Mouse (Mus musculus): ENCODE data around the gene Ckap2. TPM values are rescaled to one million over a fixed set of nuclear protein-coding genes. Genes with fewer than 3 reads are reported as not detected.

Ckap2 gene
- polyA plus RNA-seq, 1 experiment from 2014 or later = 36.5 TPM

DNA sequence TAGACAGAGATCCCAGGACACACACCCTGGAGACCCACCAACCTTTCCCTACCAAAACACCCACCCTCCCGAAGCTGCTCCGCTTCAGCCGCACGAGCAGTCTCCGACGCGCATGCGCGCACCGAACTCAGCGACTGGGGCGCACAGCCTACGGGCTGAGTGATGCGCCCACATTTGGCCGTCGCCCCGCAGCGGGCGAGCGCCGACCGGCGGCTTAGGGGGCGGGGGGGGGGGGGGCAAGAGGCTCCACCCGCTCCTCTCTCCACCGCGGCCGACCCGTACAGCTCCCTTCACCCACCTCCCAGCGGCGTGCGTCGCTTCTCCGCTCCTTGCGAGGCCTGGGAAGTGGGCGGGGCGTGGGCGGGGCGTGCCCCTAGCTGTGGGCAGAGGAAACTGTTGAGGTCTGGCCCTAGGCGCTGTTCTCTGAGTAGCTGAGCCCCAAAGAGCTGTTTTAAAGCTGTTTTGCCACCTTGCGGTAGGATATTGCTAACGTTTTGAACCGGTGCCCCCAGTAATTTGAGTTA is 19.5 kb downstream of the Ckap2 start, which contains the start of gene Nek3:
Nek3 (minus strand) TSS at position 356 of the 524 bp plus-strand sequence.
- Histone ChIP-seq H3K27ac (replicated peaks in 1 of 2; ENCODE audit: control insufficient read depth in 1 of 2, insufficient read depth in 1 of 2, low read depth in 2 of 2, low read length in 2 of 2) (peak within 1 kb of the TSS in 1 of 2 experiments; percentile 58; a peak in 2 of 4 replicates), H3K27me3 (ENCODE audit: control insufficient read depth, insufficient read depth, low read length) (no peaks in the 10 kb centered on the region), H3K4me2 (ENCODE audit: low read length) (peak within 1 kb of the TSS; percentile 73), H3K9ac (ENCODE audit: low read length) (peak within 1 kb of the TSS; percentile 74), H3K4me1 (ENCODE audit: control insufficient read depth in 2 of 2, insufficient read depth in 2 of 2, low read length in 2 of 2) (peaks cover 0 to 9% of the 10 kb centered on the region in 2 experiments; a peak in 2 of 4 replicates), H3K9me3 (ENCODE audit: control insufficient read depth, low read length) (no peaks in the 10 kb centered on the region), H3K36me3 (ENCODE audit: control insufficient read depth, insufficient read depth, low read length) (peaks cover 45% of the 10 kb centered on the region), H3K4me3 (ENCODE audit: control insufficient read depth in 1 of 2, insufficient read depth in 1 of 2, low read depth in 1 of 2, low read length in 2 of 2) (peak within 1 kb of the TSS; percentile 51 to 58)
- peak; percentile 98 for ATAC-seq (ENCODE audit: insufficient number of reproducible peaks, insufficient read depth, low FRiP score, low read depth)
- WGBS = under 1% methylated on average over 43 of the region's 43 CpGs

DNA sequence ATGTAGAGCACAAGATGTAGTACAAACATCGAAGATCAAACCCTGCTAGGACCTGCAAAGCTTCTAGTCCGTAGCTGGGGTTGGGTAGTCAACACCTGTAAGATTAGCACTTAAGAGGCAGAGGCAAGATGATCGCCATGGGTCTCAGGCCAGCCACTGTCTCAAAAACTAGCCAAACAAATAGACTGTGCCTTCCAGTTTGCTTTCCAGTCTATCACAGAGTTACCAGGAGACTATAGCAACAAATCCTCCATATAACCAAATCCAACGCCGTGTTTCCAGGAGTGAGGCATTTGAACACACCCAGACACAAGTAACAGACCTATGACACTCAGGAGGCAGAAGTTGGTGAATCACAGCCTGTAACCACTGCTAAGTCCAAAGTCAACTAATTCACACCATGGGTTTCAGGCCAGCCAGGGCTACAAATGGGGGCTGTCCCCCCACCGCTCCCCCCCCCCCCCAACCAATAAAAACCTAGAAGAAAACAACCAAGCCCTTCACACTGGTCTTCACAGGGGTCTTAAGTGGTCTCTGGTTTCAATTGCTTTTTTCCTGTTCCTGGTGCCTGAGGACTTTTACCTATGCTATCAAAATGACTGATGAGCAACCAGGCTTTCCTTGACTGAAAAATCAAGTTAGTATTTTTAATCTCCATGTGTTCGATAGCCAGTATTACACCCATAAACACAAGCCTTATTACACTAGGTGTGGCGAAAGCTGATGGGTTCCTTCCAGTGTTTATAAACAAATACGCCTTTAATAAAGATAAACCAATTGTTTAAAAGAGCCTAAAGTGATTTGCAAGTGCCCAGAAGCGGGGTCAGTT is 20.2 kb downstream of the Ckap2 start:
- Histone ChIP-seq H3K27ac (replicated peaks in 1 of 2; ENCODE audit: control insufficient read depth in 1 of 2, insufficient read depth in 1 of 2, low read depth in 2 of 2, low read length in 2 of 2) (peak overlapping the region in 1 of 2 experiments; percentile 58; a peak in 2 of 4 replicates), H3K9me3 (ENCODE audit: control insufficient read depth, low read length) (no peaks in the 10 kb centered on the region), H3K4me2 (ENCODE audit: low read length) (peak overlapping the region; percentile 73), H3K27me3 (ENCODE audit: control insufficient read depth, insufficient read depth, low read length) (no peaks in the 10 kb centered on the region), H3K36me3 (ENCODE audit: control insufficient read depth, insufficient read depth, low read length) (peaks cover 39% of the 10 kb centered on the region), H3K4me1 (ENCODE audit: control insufficient read depth in 2 of 2, insufficient read depth in 2 of 2, low read length in 2 of 2) (peaks cover 0 to 9% of the 10 kb centered on the region in 2 experiments; a peak in 2 of 4 replicates), H3K9ac (ENCODE audit: low read length) (peak overlapping the region; percentile 74), H3K4me3 (ENCODE audit: control insufficient read depth in 1 of 2, insufficient read depth in 1 of 2, low read depth in 1 of 2, low read length in 2 of 2) (peak overlapping the region; percentile 51 to 58)
- 53% methylated on average over 10 of the region's 10 CpGs for WGBS
- no peak for ATAC-seq (ENCODE audit: insufficient number of reproducible peaks, insufficient read depth, low FRiP score, low read depth)

DNA sequence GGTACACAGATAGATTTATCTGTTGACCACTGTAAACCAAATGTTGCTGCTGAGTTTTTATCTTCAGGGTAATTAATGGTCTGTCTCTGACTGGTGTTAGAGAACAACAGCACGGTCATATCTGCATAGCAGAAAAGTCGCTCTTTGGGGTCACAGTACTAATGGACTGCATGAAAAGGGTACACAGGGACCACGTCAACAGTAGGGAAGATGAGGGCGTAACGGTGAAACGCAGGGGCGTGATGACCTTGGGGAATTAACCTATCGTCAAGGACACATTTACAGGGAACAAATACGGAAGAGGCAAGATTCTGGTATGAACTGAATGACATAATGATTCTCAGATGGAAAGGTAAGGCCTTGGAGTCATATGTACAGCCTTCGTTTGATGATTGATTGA is 21.2 kb downstream of the Ckap2 start:
- 81% methylated on average over 10 of the region's 10 CpGs for WGBS
- Histone ChIP-seq H3K4me2 (ENCODE audit: low read length) (no peak overlapping the region), H3K4me1 (ENCODE audit: control insufficient read depth in 2 of 2, insufficient read depth in 2 of 2, low read length in 2 of 2) (peaks cover 0 to 9% of the 10 kb centered on the region in 2 experiments; a peak in 2 of 4 replicates), H3K27ac (replicated peaks in 1 of 2; ENCODE audit: control insufficient read depth in 1 of 2, insufficient read depth in 1 of 2, low read depth in 2 of 2, low read length in 2 of 2) (no peak overlapping the region), H3K27me3 (ENCODE audit: control insufficient read depth, insufficient read depth, low read length) (no peaks in the 10 kb centered on the region), H3K9ac (ENCODE audit: low read length) (no peak overlapping the region), H3K4me3 (ENCODE audit: control insufficient read depth in 1 of 2, insufficient read depth in 1 of 2, low read depth in 1 of 2, low read length in 2 of 2) (no peak overlapping the region), H3K9me3 (ENCODE audit: control insufficient read depth, low read length) (no peaks in the 10 kb centered on the region), H3K36me3 (ENCODE audit: control insufficient read depth, insufficient read depth, low read length) (peaks cover 39% of the 10 kb centered on the region)
- ATAC-seq (ENCODE audit: insufficient number of reproducible peaks, insufficient read depth, low FRiP score, low read depth) = no peak

DNA sequence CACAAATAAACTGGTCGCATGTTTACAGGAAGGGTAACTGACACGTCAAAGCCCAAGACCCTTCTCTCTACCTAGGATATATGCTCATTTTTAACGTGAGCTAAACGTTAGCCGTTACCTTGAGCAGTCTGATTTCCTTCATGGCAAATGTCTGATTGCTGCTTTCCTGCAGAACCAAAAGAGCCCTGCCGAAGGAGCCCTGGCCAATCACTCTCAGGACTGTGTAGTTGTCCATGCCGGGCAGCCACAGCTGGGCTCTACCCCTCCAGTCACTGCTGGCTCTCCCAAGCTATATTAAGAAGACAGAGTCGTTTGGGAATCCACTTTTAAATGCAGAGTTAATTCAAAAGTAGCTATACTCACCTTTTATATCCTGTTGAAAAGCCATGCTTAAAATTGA is 23.4 kb downstream of the Ckap2 start:
- Histone ChIP-seq H3K4me2 (ENCODE audit: low read length) (no peak overlapping the region), H3K9ac (ENCODE audit: low read length) (no peak overlapping the region), H3K4me1 (ENCODE audit: control insufficient read depth in 2 of 2, insufficient read depth in 2 of 2, low read length in 2 of 2) (peaks cover 0 to 9% of the 10 kb centered on the region in 2 experiments; a peak in 2 of 4 replicates), H3K27me3 (ENCODE audit: control insufficient read depth, insufficient read depth, low read length) (no peaks in the 10 kb centered on the region), H3K4me3 (ENCODE audit: control insufficient read depth in 1 of 2, insufficient read depth in 1 of 2, low read depth in 1 of 2, low read length in 2 of 2) (no peak overlapping the region), H3K27ac (replicated peaks in 1 of 2; ENCODE audit: control insufficient read depth in 1 of 2, insufficient read depth in 1 of 2, low read depth in 2 of 2, low read length in 2 of 2) (no peak overlapping the region), H3K36me3 (ENCODE audit: control insufficient read depth, insufficient read depth, low read length) (peaks cover 26% of the 10 kb centered on the region), H3K9me3 (ENCODE audit: control insufficient read depth, low read length) (no peaks in the 10 kb centered on the region)
- 80% methylated on average over 8 of the region's 8 CpGs for whole genome bisulfite sequencing
- no peak for ATAC-seq (ENCODE audit: insufficient number of reproducible peaks, insufficient read depth, low FRiP score, low read depth)

DNA sequence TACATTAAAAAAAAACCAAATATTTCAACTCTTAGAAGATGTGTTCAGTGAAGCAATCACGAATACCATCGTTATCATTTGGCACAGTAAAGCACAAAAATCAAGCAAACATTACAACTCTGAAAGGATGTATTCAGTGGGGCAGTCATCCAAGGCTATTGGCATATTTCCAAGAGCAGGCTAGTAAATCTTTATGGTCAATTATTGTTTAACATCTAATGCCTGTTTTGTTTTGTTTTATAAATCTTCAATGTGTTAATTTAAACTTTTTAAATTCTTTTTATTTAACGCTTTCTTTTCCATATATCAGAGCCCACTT is 35.3 kb downstream of the Ckap2 start:
- H3K4me2 ChIP-seq (ENCODE audit: low read length) = no peak overlapping the region
- H3K9ac ChIP-seq (ENCODE audit: low read length) = no peak overlapping the region
- H3K27me3 ChIP-seq (ENCODE audit: control insufficient read depth, insufficient read depth, low read length) = no peaks in the 10 kb centered on the region
- H3K4me1 ChIP-seq (ENCODE audit: control insufficient read depth in 2 of 2, insufficient read depth in 2 of 2, low read length in 2 of 2) = peaks cover 0 to 3% of the 10 kb centered on the region in 2 experiments; a peak in 1 of 4 replicates
- peaks cover 24% of the 10 kb centered on the region for H3K36me3 ChIP-seq (ENCODE audit: control insufficient read depth, insufficient read depth, low read length)
- H3K9me3 ChIP-seq (ENCODE audit: control insufficient read depth, low read length) = no peaks in the 10 kb centered on the region
- H3K4me3 ChIP-seq (ENCODE audit: control insufficient read depth in 1 of 2, insufficient read depth in 1 of 2, low read depth in 1 of 2, low read length in 2 of 2) = no peak overlapping the region
- no peak overlapping the region for H3K27ac ChIP-seq (replicated peaks in 1 of 2; ENCODE audit: control insufficient read depth in 1 of 2, insufficient read depth in 1 of 2, low read depth in 2 of 2, low read length in 2 of 2)
- ATAC-seq (ENCODE audit: insufficient number of reproducible peaks, insufficient read depth, low FRiP score, low read depth) = no peak
- WGBS = 66% methylated on average over 3 of the region's 3 CpGs

DNA sequence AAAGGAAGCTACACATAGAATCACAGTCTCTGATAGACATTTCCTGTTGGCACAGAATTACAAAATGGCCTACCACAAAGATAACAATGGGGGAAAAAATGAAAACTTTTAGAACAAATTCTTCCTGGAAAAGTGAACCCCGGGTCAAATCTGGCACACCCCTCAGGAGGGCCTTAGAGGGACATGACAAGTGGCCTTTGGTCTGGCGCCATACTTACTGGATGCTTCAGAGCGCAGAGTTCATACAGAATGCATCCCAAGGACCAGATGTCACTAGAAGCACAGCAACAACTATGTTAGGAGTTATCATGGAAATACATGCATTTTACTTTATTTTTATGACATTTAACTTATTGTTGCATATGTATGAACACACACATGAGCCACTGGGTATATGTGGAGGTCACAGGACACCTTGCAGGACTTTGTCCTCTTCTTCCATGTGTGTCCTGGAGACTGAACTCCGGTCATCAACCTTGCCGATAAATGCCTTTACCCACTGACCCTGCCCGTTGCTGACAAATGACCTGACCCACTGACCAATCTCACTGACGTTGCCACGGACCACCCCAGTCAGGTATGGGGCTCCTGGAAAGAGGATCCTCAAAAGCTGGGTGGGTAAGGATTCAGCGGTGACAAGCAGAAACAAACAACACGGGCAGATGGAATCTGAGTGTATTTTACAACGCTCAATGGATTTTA is 35.8 kb downstream of the Ckap2 start:
- H3K9ac ChIP-seq (ENCODE audit: low read length) = no peak overlapping the region
- ATAC-seq (ENCODE audit: insufficient number of reproducible peaks, insufficient read depth, low FRiP score, low read depth) = no peak
- 82% methylated on average over 11 of the region's 11 CpGs for WGBS
- H3K4me2 ChIP-seq (ENCODE audit: low read length) = no peak overlapping the region
- no peaks in the 10 kb centered on the region for H3K9me3 ChIP-seq (ENCODE audit: control insufficient read depth, low read length)
- H3K27me3 ChIP-seq (ENCODE audit: control insufficient read depth, insufficient read depth, low read length) = no peaks in the 10 kb centered on the region
- H3K36me3 ChIP-seq (ENCODE audit: control insufficient read depth, insufficient read depth, low read length) = peaks cover 21% of the 10 kb centered on the region
- H3K4me1 ChIP-seq (ENCODE audit: control insufficient read depth in 2 of 2, insufficient read depth in 2 of 2, low read length in 2 of 2) = peaks cover 0 to 3% of the 10 kb centered on the region in 2 experiments; a peak in 1 of 4 replicates
- no peak overlapping the region for H3K4me3 ChIP-seq (ENCODE audit: control insufficient read depth in 1 of 2, insufficient read depth in 1 of 2, low read depth in 1 of 2, low read length in 2 of 2)
- H3K27ac ChIP-seq (replicated peaks in 1 of 2; ENCODE audit: control insufficient read depth in 1 of 2, insufficient read depth in 1 of 2, low read depth in 2 of 2, low read length in 2 of 2) = peak overlapping the region; percentile 15 to 24; a peak in 3 of 4 replicates

DNA sequence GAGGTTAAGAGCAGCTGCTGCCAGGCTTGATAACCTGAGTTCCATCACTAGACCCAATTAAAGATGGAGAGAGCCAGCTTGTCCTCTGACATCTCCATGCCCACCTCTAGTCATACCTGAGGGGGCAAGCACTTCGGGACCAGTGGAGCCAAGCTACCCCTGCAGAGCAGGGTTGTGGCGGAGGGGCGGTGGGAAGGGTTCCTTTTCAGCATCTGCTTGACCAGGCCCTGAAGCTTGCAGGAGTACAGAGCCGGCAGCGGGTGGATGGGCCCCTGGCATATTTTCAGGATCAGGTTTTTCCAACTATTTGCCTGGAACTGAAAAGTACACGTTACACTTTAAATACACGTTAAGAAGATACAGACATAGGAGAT is 37.3 kb downstream of the Ckap2 start:
- Histone ChIP-seq H3K9ac (ENCODE audit: low read length) (no peak overlapping the region), H3K4me1 (ENCODE audit: control insufficient read depth in 2 of 2, insufficient read depth in 2 of 2, low read length in 2 of 2) (peaks cover 0 to 6% of the 10 kb centered on the region in 2 experiments; a peak in 1 of 4 replicates), H3K27ac (replicated peaks in 1 of 2; ENCODE audit: control insufficient read depth in 1 of 2, insufficient read depth in 1 of 2, low read depth in 2 of 2, low read length in 2 of 2) (no peak overlapping the region), H3K36me3 (ENCODE audit: control insufficient read depth, insufficient read depth, low read length) (peaks cover 14% of the 10 kb centered on the region), H3K4me2 (ENCODE audit: low read length) (no peak overlapping the region), H3K9me3 (ENCODE audit: control insufficient read depth, low read length) (no peaks in the 10 kb centered on the region), H3K4me3 (ENCODE audit: control insufficient read depth in 1 of 2, insufficient read depth in 1 of 2, low read depth in 1 of 2, low read length in 2 of 2) (no peak overlapping the region), H3K27me3 (ENCODE audit: control insufficient read depth, insufficient read depth, low read length) (no peaks in the 10 kb centered on the region)
- no peak for ATAC-seq (ENCODE audit: insufficient number of reproducible peaks, insufficient read depth, low FRiP score, low read depth)
- 87% methylated on average over 7 of the region's 7 CpGs for WGBS

Data from heart, embryonic 14.5 days (tissue).